Mouse (Mus musculus): Measurements from ENCODE around the gene Spink8.
"Not testable (repeated sequence)": the region's sequence is repeated elsewhere in the genome, so short reads cannot be mapped to it uniquely, and the experiment has no call there.

Spink8 gene

GRCm38 (mm10) chr9:109811980-109812379 lies at the start of gene Spink8:
Gene Spink8 (plus strand): TSS chr9:109812280.
- no peak for DNase-seq (ENCODE audit: low spot score)

GRCm38 (mm10) chr9:109766841-109767240 lies 45.2 kb upstream of the Spink8 start:
- DNase-seq (ENCODE audit: low spot score), result not testable (repeated sequence)

- not testable (repeated sequence) for DNase-seq (ENCODE audit: low spot score)
Observed at GRCm38 (mm10) chr9:109790570-109790969, 21.5 kb upstream of the Spink8 start, which contains the start of gene Fbxw27. Gene Fbxw27 (minus strand): TSS chr9:109790670.

GRCm38 (mm10) chr9:109795221-109795620 lies 16.9 kb upstream of the Spink8 start:
- DNase-seq (ENCODE audit: low spot score), result peak; percentile 83

GRCm38 (mm10) chr9:109795811-109796210 lies 16.3 kb upstream of the Spink8 start:
- DNase-seq (ENCODE audit: low spot score), result peak; percentile 51

GRCm38 (mm10) chr9:109798051-109798450 lies 14.0 kb upstream of the Spink8 start:
- DNase-seq (ENCODE audit: low spot score), result peak; percentile 27

GRCm38 (mm10) chr9:109805596-109805995 lies 6.5 kb upstream of the Spink8 start:
- not testable (repeated sequence) for DNase-seq (ENCODE audit: low spot score)

GRCm38 (mm10) chr9:109806260-109806659 lies 5.8 kb upstream of the Spink8 start:
- DNase-seq (ENCODE audit: low spot score), result no peak

- DNase-seq (ENCODE audit: low spot score), result no peak
Observed at GRCm38 (mm10) chr9:109806695-109807293, 5.3 kb upstream of the Spink8 start.

GRCm38 (mm10) chr9:109807898-109808297 lies 4.2 kb upstream of the Spink8 start:
- DNase-seq (ENCODE audit: low spot score), result no peak

GRCm38 (mm10) chr9:109813424-109813823 lies 1.3 kb downstream of the Spink8 start:
- DNase-seq (ENCODE audit: low spot score), result no peak

GRCm38 (mm10) chr9:109816341-109816740 lies 4.3 kb downstream of the Spink8 start:
- DNase-seq (ENCODE audit: low spot score), result no peak

- no peak for DNase-seq (ENCODE audit: low spot score)
Observed at GRCm38 (mm10) chr9:109825739-109826138, 13.7 kb downstream of the Spink8 start.

- no peak for DNase-seq (ENCODE audit: low spot score)
Observed at GRCm38 (mm10) chr9:109826181-109826580, 14.1 kb downstream of the Spink8 start.

GRCm38 (mm10) chr9:109832391-109833087 lies 20.5 kb downstream of the Spink8 start, which contains the start of gene Nme6:
Gene Nme6 (plus strand): TSS chr9:109832749.
- peak; percentile 86 for DNase-seq (ENCODE audit: low spot score)

GRCm38 (mm10) chr9:109833088-109833412 lies 21.0 kb downstream of the Spink8 start:
- no peak for DNase-seq (ENCODE audit: low spot score)

- peak; percentile 33 for DNase-seq (ENCODE audit: low spot score)
Observed at GRCm38 (mm10) chr9:109849312-109849758, 37.3 kb downstream of the Spink8 start, which contains the start of gene Camp. Gene Camp (minus strand): TSS chr9:109849617.

GRCm38 (mm10) chr9:109850099-109850498 lies 38.0 kb downstream of the Spink8 start:
- DNase-seq (ENCODE audit: low spot score), result no peak

- no peak for DNase-seq (ENCODE audit: low spot score)
Observed at GRCm38 (mm10) chr9:109854341-109854740, 42.3 kb downstream of the Spink8 start.

GRCm38 (mm10) chr9:109855947-109856346 lies 43.9 kb downstream of the Spink8 start:
- DNase-seq (ENCODE audit: low spot score), result no peak

GRCm38 (mm10) chr9:109862397-109863044 lies 50.4 kb downstream of the Spink8 start:
- peak; percentile 85 for DNase-seq (ENCODE audit: low spot score)

GRCm38 (mm10) chr9:109863085-109863484 lies 51.0 kb downstream of the Spink8 start:
- DNase-seq (ENCODE audit: low spot score), result peak; percentile 35

- DNase-seq (ENCODE audit: low spot score), result no peak
Observed at GRCm38 (mm10) chr9:109866218-109866617, 54.1 kb downstream of the Spink8 start.

Data from MN1 (cell line).